Mouse (Mus musculus) cortical plate, adult 2 months (tissue): Measurements from ENCODE around the gene Ube2u.

Source experiments
- CTCF ChIP-seq: fragments of 200-500 bp; IDR thresholded peaks from 2 replicates; pipeline ENCODE4 v1.5.1; 2011; ENCODE audit warnings: mild to moderate bottlenecking, control low read depth, low read length; ENCODE audit not compliant: insufficient read depth; ENCODE audit errors: extremely low read depth
- POLR2A ChIP-seq: fragments of 200-500 bp; IDR thresholded peaks from 2 replicates; pipeline ENCODE4 v1.6.1; 2011; ENCODE audit warnings: mild to moderate bottlenecking, low read length, control low read depth; ENCODE audit not compliant: insufficient read depth; ENCODE audit errors: extremely low read depth

DNA sequence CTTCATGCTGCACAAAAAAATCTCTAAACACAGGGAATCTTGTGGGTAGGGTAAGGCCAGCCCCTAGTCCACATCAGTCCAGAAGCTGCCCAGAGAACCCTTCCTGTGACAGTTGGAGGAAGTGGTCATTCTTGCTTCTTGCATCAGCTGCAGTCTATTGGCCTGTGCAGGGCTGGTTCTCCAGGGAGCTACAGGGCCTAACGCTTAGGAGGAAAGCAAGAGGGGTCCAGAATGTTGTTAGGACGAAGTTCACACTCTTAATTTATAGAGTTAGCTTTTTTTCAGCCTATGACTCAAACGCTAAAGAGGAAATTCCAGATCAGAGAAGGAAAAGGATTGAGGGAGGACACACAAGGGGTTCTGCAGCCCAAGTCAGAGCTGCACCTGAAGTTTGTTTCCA lies 31.8 kb upstream of the Ube2u start:
- no peak for TF ChIP-seq POLR2A
- TF ChIP-seq CTCF = no peak
